Comparison of ENCODE assay signal across 11 mouse cellular contexts in the genomic region with DNA sequence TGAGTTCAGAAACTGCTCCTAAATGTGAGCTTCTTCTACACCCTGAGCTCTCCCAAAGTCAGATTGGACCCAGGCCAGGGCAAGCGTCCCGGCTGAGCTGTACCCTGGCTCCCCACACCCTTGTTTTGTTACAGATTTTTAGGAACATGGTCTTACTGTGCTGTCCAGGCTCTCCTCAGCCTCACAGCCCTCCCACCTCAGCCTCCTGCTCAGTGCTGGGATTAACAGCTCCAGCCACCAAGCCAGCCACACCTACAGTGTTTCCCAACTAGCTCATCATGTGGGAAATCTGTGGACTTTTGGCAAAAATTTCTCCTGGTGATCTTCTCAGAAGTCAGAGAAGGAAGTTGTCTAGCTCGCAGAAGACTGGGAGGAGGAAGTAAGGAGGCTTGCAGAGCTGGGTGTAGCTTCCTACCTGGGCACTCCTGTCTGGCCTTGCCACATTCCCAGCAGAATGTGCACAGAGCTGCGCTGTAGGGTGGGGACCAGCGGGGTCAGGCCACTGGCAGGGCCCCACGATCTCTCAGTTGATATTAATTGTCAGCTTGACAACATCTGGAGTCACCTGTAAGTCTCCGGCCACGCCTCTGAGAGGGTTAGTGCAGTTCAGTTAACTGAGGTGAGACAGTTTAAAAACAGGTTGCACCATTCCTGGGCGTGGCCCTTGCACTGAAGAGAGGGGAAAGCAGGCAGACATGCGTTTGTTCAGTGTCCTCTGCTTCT. TPM values are rescaled to one million over a fixed set of nuclear protein-coding genes. Genes with fewer than 3 reads are reported as not detected.
DNase-seq lines count a peak whose midpoint lies in the region; ATAC-seq lines count a peak whose summit lies in the region.
"Had no signal": no experiment of that assay in that cellular context is flagged by ENCODE, and none has a peak within 500 bp of the region (broad histone marks: within the 10 kb centered on the region; RNA-seq: fewer than 3 reads in every experiment).

No protein-coding gene starts in this region.

- DNase-seq in adrenal gland, adult 8-10 months, result peak; percentile 17
- no peak for DNase-seq in adrenal gland, adult 18-20 months (ENCODE audit: low spot score in 2 of 2)
- DNase-seq in adipocyte (ENCODE audit: low spot score), result peak; percentile 26
- peak; percentile 62 for DNase-seq in lung, postnatal 10 days
- no peak for DNase-seq in right cerebral cortex, postnatal 25 days
- DNase-seq in cerebellum, postnatal 4 days (ENCODE audit: low spot score in 2 of 2), result no peak
- DNase-seq: kidney, adult 2 months had no signal

- 0 out of 4 replicates have a peak overlapping the region, but pooled peaks of 1 of the 2 experiments have one; percentile 28 for H3K27ac ChIP-seq in heart, embryonic 14.5 days (replicated peaks in 1 of 2; ENCODE audit: control insufficient read depth in 1 of 2, insufficient read depth in 1 of 2, low read depth in 2 of 2, low read length in 2 of 2)
- H3K27ac ChIP-seq: forebrain, embryonic 12.5 days had no signal

- no peaks in the 10 kb centered on the region for H3K27me3 ChIP-seq in heart, embryonic 14.5 days (ENCODE audit: control insufficient read depth, insufficient read depth, low read length)
- H3K27me3 ChIP-seq: forebrain, embryonic 12.5 days; megakaryocyte, embryonic 14.5 days had no signal

- peaks cover 19 to 27% of the 10 kb centered on the region in 2 experiments for H3K4me1 ChIP-seq in heart, embryonic 14.5 days (ENCODE audit: control insufficient read depth in 2 of 2, insufficient read depth in 2 of 2, low read length in 2 of 2)
- H3K4me1 ChIP-seq: forebrain, embryonic 12.5 days had no signal

- peak overlapping the region; percentile 30; the same call in 1 of the 2 replicates for H3K9ac ChIP-seq in heart, embryonic 14.5 days (ENCODE audit: low read length)
- H3K9ac ChIP-seq: forebrain, embryonic 12.5 days had no signal

- ATAC-seq in heart, embryonic 14.5 days (ENCODE audit: insufficient number of reproducible peaks, insufficient read depth, low FRiP score, low read depth), result no peak
- no peak for ATAC-seq in activated CD4-positive, CD25-positive, alpha-beta regulatory T cell, adult 4 months

- 90% methylated on average over 10 of the region's 10 CpGs for WGBS in heart, embryonic 14.5 days

- peaks cover 5% of the 10 kb centered on the region; the same call in 1 of the 2 replicates for H3K9me3 ChIP-seq in heart, embryonic 14.5 days (ENCODE audit: control insufficient read depth, low read length)
- H3K9me3 ChIP-seq: forebrain, embryonic 12.5 days had no signal

- H3K4me3 ChIP-seq in heart, embryonic 14.5 days (ENCODE audit: control insufficient read depth in 1 of 2, insufficient read depth in 1 of 2, low read depth in 1 of 2, low read length in 2 of 2), result no peak overlapping the region
- H3K4me3 ChIP-seq: forebrain, embryonic 12.5 days; megakaryocyte, embryonic 14.5 days had no signal

- H3K4me2 ChIP-seq in heart, embryonic 14.5 days (ENCODE audit: low read length), result no peak overlapping the region
- H3K4me2 ChIP-seq: forebrain, embryonic 12.5 days had no signal

- peaks cover 87% of the 10 kb centered on the region for H3K36me3 ChIP-seq in heart, embryonic 14.5 days (ENCODE audit: control insufficient read depth, insufficient read depth, low read length)

RNA-seq across cellular contexts. Expression of gene Naglu, which starts 16.9 kb away (rescaled TPM):
- 10 to 100 TPM; 45.3 to 51.8 (median 49.6) TPM for total RNA-seq in adrenal gland, adult 8-10 months (2022)
- 10 to 100 TPM; 25.8 to 39.0 TPM for total RNA-seq in adrenal gland, adult 18-20 months (2021)
- polyA plus RNA-seq in heart, embryonic 14.5 days (2014; fragmentation: Nextera tagmentation; extraction: Ambion mirVana), result 12.5 and 13.0 TPM in 2 replicates
- polyA plus RNA-seq in activated CD4-positive, CD25-positive, alpha-beta regulatory T cell, adult 4 months (2017; shearing (Covaris generic)), result 1 to 10 TPM; 6.8 to 9.0 TPM

RNA-seq across cellular contexts. Expression of gene Hsd17b1, which starts 25.3 kb away (rescaled TPM):
- 1 to 10 TPM; 1.7 to 2.4 (median 2.0) TPM for total RNA-seq in adrenal gland, adult 8-10 months (2022)
- 1 to 10 TPM; 1.2 to 2.0 TPM for total RNA-seq in adrenal gland, adult 18-20 months (2021)
- polyA plus RNA-seq in heart, embryonic 14.5 days (2014; fragmentation: Nextera tagmentation; extraction: Ambion mirVana), result 0.30 TPM in 1 of 2 replicates, not detected in the other
- not detected for polyA plus RNA-seq in activated CD4-positive, CD25-positive, alpha-beta regulatory T cell, adult 4 months (2017; shearing (Covaris generic))

RNA-seq across cellular contexts. Expression of gene Coasy, which starts 29.5 kb away (rescaled TPM):
- total RNA-seq in adrenal gland, adult 8-10 months (2022), result 100 to 1,000 TPM in 2 of 4 experiments, 10 to 100 TPM in 2; 70.8 to 104 (median 89.9) TPM
- total RNA-seq in adrenal gland, adult 18-20 months (2021), result 10 to 100 TPM; 84.4 to 94.1 TPM
- 27.4 and 31.4 TPM in 2 replicates for polyA plus RNA-seq in heart, embryonic 14.5 days (2014; fragmentation: Nextera tagmentation; extraction: Ambion mirVana)
- polyA plus RNA-seq in activated CD4-positive, CD25-positive, alpha-beta regulatory T cell, adult 4 months (2017; shearing (Covaris generic)), result 10 to 100 TPM; 17.9 to 22.1 TPM

RNA-seq across cellular contexts. Expression of gene Mlx, which starts 34.2 kb away (rescaled TPM):
- total RNA-seq in adrenal gland, adult 8-10 months (2022), result 10 to 100 TPM; 38.1 to 69.0 (median 47.6) TPM
- total RNA-seq in adrenal gland, adult 18-20 months (2021), result 10 to 100 TPM; 46.5 to 61.8 TPM
- 32.4 and 35.7 TPM in 2 replicates for polyA plus RNA-seq in heart, embryonic 14.5 days (2014; fragmentation: Nextera tagmentation; extraction: Ambion mirVana)
- polyA plus RNA-seq in activated CD4-positive, CD25-positive, alpha-beta regulatory T cell, adult 4 months (2017; shearing (Covaris generic)), result 10 to 100 TPM; 51.8 to 71.5 TPM

RNA-seq across cellular contexts. Expression of gene Psmc3ip, which starts 42.3 kb away (rescaled TPM):
- 1 to 10 TPM; 3.6 to 5.9 (median 4.2) TPM for total RNA-seq in adrenal gland, adult 8-10 months (2022)
- total RNA-seq in adrenal gland, adult 18-20 months (2021), result 1 to 10 TPM; 2.8 to 3.8 TPM
- 22.8 and 22.9 TPM in 2 replicates for polyA plus RNA-seq in heart, embryonic 14.5 days (2014; fragmentation: Nextera tagmentation; extraction: Ambion mirVana)
- polyA plus RNA-seq in activated CD4-positive, CD25-positive, alpha-beta regulatory T cell, adult 4 months (2017; shearing (Covaris generic)), result 10 to 100 TPM; 12.3 to 13.4 TPM

Comparison
In these comparisons a context has a peak if more than half of its experiments do, and no peak if none do; other contexts are left out.
1. DNase-seq: peak in adrenal gland, adult 8-10 months (single experiment), adipocyte (single experiment) and lung, postnatal 10 days (single experiment); none in adrenal gland, adult 18-20 months (0 of 2), right cerebral cortex, postnatal 25 days (single experiment) and cerebellum, postnatal 4 days (0 of 2).